19 mouse cellular contexts compared by ENCODE assay signal in genomic region chr1:151917736-151918135, GRCm38 (mm10).
DNase-seq lines count a peak whose midpoint lies in the region; ATAC-seq and TF ChIP-seq lines count a peak whose summit lies in the region.
"Had no signal": no experiment of that assay in that cellular context is flagged by ENCODE, and none has a peak within 500 bp of the region (broad histone marks: within the 10 kb centered on the region; RNA-seq: fewer than 3 reads in every experiment).

No protein-coding gene starts in this region.

- WGBS in heart, adult 2 months: 94% methylated on average over 3 of the region's 3 CpGs
- 91% methylated on average over 3 of the region's 3 CpGs for WGBS in hindbrain, embryonic 10.5 days

- ATAC-seq in granulocyte monocyte progenitor cell, adult 5-6 weeks (replicated peaks; ENCODE audit: poor library complexity, severe bottlenecking): peak; percentile 79
- ATAC-seq in megakaryocyte, adult 5-6 weeks (ENCODE audit: poor library complexity, severe bottlenecking): peak; percentile 60
- ATAC-seq: forebrain, embryonic 16.5 days had no signal

- H3K9me3 ChIP-seq in hindbrain, embryonic 10.5 days: no peaks in the 10 kb centered on the region
- H3K9me3 ChIP-seq: embryonic facial prominence, embryonic 10.5 days; forebrain, embryonic 12.5 days; heart, embryonic 13.5 days; hindbrain, embryonic 13.5 days had no signal

- H3K27me3 ChIP-seq in heart, adult 2 months (ENCODE audit: control insufficient read depth, insufficient read depth, low read length): no peaks in the 10 kb centered on the region
- H3K27me3 ChIP-seq in hindbrain, embryonic 10.5 days (ENCODE audit: insufficient read depth, poor library complexity, severe bottlenecking): no peaks in the 10 kb centered on the region
- H3K27me3 ChIP-seq: forebrain, embryonic 12.5 days; heart, embryonic 13.5 days; hindbrain, embryonic 13.5 days had no signal

- intact Hi-C loops in heart, adult 2 months (cut with DNase I): loop anchor here (2.0 kb wide), 1 partner anchor 19 kb away; no protein-coding TSS in a partner anchor

- no peaks in the 10 kb centered on the region for H3K36me3 ChIP-seq in heart, adult 2 months (ENCODE audit: control insufficient read depth, insufficient read depth, low read length)
- H3K36me3 ChIP-seq in hindbrain, embryonic 10.5 days: no peaks in the 10 kb centered on the region
- H3K36me3 ChIP-seq: embryonic facial prominence, embryonic 10.5 days; forebrain, embryonic 12.5 days had no signal

- DNase-seq in heart, adult 11 months: peak; percentile 92
- DNase-seq in heart, adult 2 months: no peak
- no peak for DNase-seq in hindbrain, embryonic 10.5 days (ENCODE audit: low spot score)
- DNase-seq in layer of hippocampus, adult 8-10 months (ENCODE audit: low spot score in 2 of 2): no peak
- no peak for DNase-seq in urinary bladder, postnatal 25 days (ENCODE audit: low spot score)
- DNase-seq: adrenal gland, postnatal 10 days; cerebellum, adult 18-20 months; cerebellum, adult 9-11 months; cerebellum, postnatal 36 days; gastrocnemius, postnatal 10 days; heart, postnatal 36 days had no signal

- TF ChIP-seq POLR2A in heart, adult 2 months (IDR thresholded peaks at IDR 0.05; ENCODE audit: insufficient read depth, low read depth, low read length): no peak
- no peak for TF ChIP-seq POLR2A in bone marrow macrophage, adult 2 months (IDR thresholded peaks at IDR 0.05; ENCODE audit: borderline replicate concordance, low read depth, low read length)

- no peak overlapping the region for H3K9ac ChIP-seq in heart, adult 2 months (ENCODE audit: low read depth, low read length)
- H3K9ac ChIP-seq: forebrain, embryonic 12.5 days; heart, embryonic 13.5 days; hindbrain, embryonic 13.5 days had no signal

- H3K4me1 ChIP-seq in heart, adult 2 months (ENCODE audit: control insufficient read depth, insufficient read depth, low read length): no peaks in the 10 kb centered on the region
- H3K4me1 ChIP-seq in bone marrow macrophage, adult 2 months (ENCODE audit: control insufficient read depth, insufficient read depth, low read length): peaks cover 18% of the 10 kb centered on the region
- peaks cover 5% of the 10 kb centered on the region; the same call in 1 of the 2 replicates for H3K4me1 ChIP-seq in hindbrain, embryonic 10.5 days (replicated peaks)

- no peak overlapping the region for H3K27ac ChIP-seq in heart, adult 2 months
- H3K27ac ChIP-seq in bone marrow macrophage, adult 2 months (ENCODE audit: insufficient read depth, low read depth, low read length): peak overlapping the region; percentile 71
- H3K27ac ChIP-seq in hindbrain, embryonic 10.5 days: no peak overlapping the region
- H3K27ac ChIP-seq: embryonic facial prominence, embryonic 10.5 days; forebrain, embryonic 12.5 days; heart, embryonic 13.5 days had no signal

- no peak for TF ChIP-seq CTCF in heart, adult 2 months (IDR thresholded peaks at IDR 0.05)
- no peak for TF ChIP-seq CTCF in bone marrow macrophage, adult 2 months (IDR thresholded peaks at IDR 0.05; ENCODE audit: low read depth, low read length)

- no peak for TF ChIP-seq EP300 in heart, adult 2 months (IDR thresholded peaks at IDR 0.05; ENCODE audit: insufficient read depth, low read depth, low read length)

- H3K4me3 ChIP-seq in heart, adult 2 months: no peak overlapping the region
- H3K4me3 ChIP-seq in bone marrow macrophage, adult 2 months (ENCODE audit: insufficient read depth, low read length): no peak overlapping the region
- no peak overlapping the region for H3K4me3 ChIP-seq in hindbrain, embryonic 10.5 days
- H3K4me3 ChIP-seq: embryonic facial prominence, embryonic 10.5 days; forebrain, embryonic 12.5 days; heart, embryonic 13.5 days; hindbrain, embryonic 13.5 days had no signal

- no peaks in the 10 kb centered on the region for H3K79me2 ChIP-seq in heart, adult 2 months (replicated peaks; ENCODE audit: control insufficient read depth, insufficient read depth, low read length)
